Mouse (Mus musculus): ENCODE measurements around the gene Atp2c2. TPM values are rescaled to one million over a fixed set of nuclear protein-coding genes. Genes with fewer than 3 reads are reported as not detected.

Atp2c2 gene
- not detected in 2 replicates for total RNA-seq (2017)

- ATAC-seq (replicated peaks; ENCODE audit: low read depth, poor library complexity, severe bottlenecking) = no peak
Measured at GRCm38 (mm10) chr8:119699549-119700134, at the start of gene Atp2c2. Gene Atp2c2 (plus strand): TSS chr8:119700009.

GRCm38 (mm10) chr8:119651324-119651723 lies 48.5 kb upstream of the Atp2c2 start:
- no peak for ATAC-seq (replicated peaks; ENCODE audit: low read depth, poor library complexity, severe bottlenecking)

DNA sequence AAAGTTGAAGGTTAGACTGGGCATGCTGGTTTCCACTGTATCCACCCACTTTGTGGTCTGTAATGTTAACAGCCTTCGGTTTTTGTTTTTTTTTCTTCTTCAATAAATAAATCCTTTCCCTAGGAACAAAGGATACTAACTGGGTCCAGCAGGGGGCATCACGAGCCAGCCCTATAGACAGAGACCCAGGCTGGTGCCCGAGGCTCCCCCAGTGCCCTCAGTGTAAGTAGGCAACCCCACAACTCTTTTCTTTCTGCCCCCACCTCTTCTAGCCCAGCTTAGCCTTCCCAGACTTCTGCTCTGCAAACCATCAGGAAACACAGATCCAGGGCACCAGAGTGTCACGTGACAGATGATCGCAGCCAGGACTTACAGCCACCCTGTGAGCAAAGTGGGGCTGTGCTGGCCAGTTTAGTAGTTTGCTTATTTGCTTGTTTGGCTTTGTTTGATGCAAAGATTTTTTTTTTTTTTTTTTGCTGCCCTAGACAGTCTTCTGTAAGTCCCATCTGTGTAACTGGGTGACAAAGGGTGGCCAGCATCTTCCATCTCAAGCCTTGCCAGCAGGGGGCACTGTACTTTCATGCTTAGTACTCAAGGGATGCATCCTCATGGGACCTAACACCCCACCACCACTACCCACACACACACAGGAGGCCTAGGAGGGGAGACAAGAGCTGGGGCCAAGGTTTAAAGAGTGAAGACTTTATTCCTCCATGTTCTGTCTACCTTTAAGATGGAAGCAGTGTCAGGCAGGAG lies 42.9 kb upstream of the Atp2c2 start:
- ATAC-seq (replicated peaks; ENCODE audit: low read depth, poor library complexity, severe bottlenecking) = peak; percentile 67

DNA sequence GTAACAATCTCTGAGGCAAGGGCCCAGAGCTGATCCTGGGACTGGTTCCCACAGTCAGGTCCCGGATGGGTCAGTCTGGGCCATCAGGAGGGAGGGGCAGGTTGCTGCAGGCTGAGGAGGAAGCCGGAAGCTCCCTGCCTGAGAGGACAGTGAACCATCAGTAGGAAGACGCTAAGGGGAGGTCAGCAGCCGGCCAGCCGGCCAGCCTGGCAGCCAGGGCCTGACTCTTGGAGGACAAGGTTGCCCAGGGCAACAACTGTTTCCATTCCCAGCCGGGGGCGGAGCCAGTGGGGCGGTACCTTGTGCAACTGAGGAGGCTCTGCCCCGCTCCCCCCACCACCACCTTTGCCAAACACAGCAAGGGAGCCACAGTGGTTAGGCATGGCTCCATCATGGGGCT lies 38.7 kb upstream of the Atp2c2 start:
- ATAC-seq (replicated peaks; ENCODE audit: low read depth, poor library complexity, severe bottlenecking) = no peak

DNA sequence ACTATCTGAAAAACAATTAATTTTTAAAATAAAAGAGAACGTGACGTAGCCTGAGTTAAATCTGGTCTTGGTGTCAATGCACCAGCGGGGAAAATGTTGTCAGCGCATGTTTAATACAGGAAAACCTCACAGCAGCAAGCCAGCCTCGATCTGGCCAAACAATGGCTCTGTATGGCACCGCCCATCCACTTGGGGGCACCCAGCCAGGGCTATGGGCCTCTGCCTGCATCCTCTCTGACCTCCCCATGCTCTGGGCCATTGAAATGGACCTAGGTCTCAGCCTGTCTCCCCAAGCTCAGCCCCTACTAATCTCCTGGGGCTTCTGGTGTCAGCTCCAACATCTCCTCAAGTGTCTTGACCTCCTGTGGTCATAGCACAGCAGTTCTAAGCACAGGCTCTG lies 37.9 kb upstream of the Atp2c2 start:
- no peak for ATAC-seq (replicated peaks; ENCODE audit: low read depth, poor library complexity, severe bottlenecking)

GRCm38 (mm10) chr8:119663440-119663839 lies 36.4 kb upstream of the Atp2c2 start:
- no peak for ATAC-seq (replicated peaks; ENCODE audit: low read depth, poor library complexity, severe bottlenecking)

DNA sequence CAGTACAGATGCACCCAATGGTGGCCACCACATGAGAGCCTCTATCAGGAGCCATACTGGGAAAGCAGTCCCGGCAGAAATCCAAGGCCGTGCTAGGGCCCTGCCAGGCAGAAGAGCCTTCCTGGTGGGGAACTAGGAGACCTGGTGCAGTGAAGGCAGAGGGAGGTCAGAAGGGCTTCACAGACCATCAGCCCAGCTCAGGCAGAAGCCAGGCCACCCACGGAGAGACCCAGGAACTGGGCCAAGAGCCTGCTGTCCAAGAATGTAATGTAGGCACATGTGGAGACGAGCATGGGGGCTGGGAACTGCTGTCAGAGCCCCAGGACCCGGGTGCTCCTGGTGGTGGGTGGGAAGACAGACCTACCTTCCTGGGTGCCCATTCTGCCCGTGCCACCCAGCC lies 34.5 kb upstream of the Atp2c2 start:
- no peak for ATAC-seq (replicated peaks; ENCODE audit: low read depth, poor library complexity, severe bottlenecking)

DNA sequence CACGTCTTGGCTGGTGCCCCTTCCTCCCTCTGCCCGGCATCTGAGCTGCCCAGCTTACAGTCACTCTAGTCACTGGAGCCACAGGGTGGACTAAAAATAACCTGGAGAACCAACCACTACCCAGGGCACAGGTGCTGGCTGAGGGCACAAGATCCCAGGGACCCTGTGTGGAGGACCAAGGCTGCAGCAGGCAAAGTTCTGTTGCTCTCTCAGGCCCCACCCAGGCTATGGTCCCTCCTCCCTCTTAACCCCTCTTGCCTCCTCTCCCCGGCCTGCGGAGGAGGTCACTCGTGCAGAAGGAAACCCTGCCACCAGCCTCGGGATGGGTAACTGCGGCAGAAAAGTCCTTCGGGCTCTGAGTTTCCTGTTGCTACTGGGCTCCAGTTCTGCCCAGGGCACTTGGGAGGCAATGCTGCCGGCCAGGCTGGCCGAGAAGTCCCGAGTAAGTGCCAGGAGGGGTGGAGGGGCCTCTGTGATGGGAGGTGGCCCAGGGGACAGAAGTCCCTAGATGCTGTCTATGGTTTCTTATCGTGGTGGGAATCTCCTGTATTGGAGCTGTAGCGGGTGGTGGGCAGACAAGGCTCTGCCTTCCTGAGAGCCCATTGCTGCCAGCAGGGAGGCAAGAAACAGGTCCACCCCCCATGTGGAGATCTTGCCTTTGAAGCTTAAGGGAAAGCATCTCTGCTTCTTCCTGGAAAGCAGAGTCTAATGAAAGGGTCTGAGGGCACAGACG lies 33.4 kb upstream of the Atp2c2 start, which contains the start of gene Wfdc1:
Gene Wfdc1, plus strand, starts transcription at position 147 of the 733 bp plus-strand sequence.
- peak; percentile 32; the same call in 1 of the 2 replicates for ATAC-seq (replicated peaks; ENCODE audit: low read depth, poor library complexity, severe bottlenecking)

GRCm38 (mm10) chr8:119668447-119668846 lies 31.4 kb upstream of the Atp2c2 start:
- no peak for ATAC-seq (replicated peaks; ENCODE audit: low read depth, poor library complexity, severe bottlenecking)

DNA sequence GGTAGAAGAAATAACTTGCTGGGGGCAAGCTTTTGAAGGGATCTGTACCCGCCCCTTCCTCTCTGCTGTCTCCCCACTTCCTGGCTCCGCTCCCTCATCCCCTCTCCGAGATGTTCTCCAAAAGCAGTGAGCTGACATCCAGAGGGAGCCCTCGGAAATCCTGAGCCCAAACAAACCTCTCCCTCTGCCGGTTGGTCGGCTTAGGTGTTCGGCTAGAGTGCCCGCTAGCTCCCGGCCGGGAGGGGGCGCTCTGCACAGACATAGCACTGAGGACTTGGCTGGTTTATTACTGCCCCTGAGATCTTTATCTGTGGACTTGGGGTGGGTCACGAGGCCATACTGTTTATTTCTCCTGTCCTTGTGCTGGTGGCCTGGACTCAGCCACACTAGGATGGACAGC lies 30.5 kb upstream of the Atp2c2 start:
- ATAC-seq (replicated peaks; ENCODE audit: low read depth, poor library complexity, severe bottlenecking) = peak; percentile 46; the same call in 1 of the 2 replicates

DNA sequence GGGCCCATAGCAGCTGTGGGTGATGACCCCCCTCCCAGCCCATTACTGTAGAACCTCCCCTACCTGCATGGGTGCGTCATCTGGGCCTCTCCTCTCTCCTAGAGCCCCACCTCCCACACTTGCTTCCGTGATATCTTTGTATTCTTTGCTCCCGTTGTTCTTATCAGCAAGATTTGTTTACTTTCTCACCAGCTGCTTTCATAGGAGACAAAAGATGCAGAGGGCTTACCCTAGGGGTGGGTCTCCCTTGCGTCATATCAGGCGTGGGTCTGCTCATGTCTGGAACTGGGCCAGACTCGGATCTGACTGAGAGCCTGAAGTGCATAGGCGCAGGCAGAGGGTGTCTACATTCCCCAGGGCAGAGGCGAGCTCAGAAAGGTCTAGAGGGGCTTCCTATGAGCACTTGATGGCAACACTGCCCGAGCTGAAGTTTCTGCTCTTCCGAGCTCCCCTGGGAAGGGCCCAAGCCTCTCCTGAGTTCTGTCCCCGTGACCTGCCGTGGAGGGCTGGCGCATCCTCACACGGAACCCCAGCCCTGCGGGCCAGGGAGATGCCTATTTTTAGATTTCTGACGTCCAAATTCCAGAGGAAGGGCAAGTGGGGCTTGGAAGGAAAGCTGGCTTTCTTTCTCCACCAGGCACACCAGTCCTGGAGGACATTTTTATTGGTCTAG lies 29.3 kb upstream of the Atp2c2 start:
- no peak for ATAC-seq (replicated peaks; ENCODE audit: low read depth, poor library complexity, severe bottlenecking)

- ATAC-seq (replicated peaks; ENCODE audit: low read depth, poor library complexity, severe bottlenecking) = no peak
Measured at GRCm38 (mm10) chr8:119673976-119674555, 25.7 kb upstream of the Atp2c2 start.

GRCm38 (mm10) chr8:119675457-119675856 lies 24.4 kb upstream of the Atp2c2 start:
- ATAC-seq (replicated peaks; ENCODE audit: low read depth, poor library complexity, severe bottlenecking) = no peak

GRCm38 (mm10) chr8:119676389-119676788 lies 23.4 kb upstream of the Atp2c2 start:
- ATAC-seq (replicated peaks; ENCODE audit: low read depth, poor library complexity, severe bottlenecking) = peak; percentile 88

GRCm38 (mm10) chr8:119678138-119678843 lies 21.5 kb upstream of the Atp2c2 start:
- peak; percentile 40 for ATAC-seq (replicated peaks; ENCODE audit: low read depth, poor library complexity, severe bottlenecking)

GRCm38 (mm10) chr8:119679184-119679583 lies 20.6 kb upstream of the Atp2c2 start:
- ATAC-seq (replicated peaks; ENCODE audit: low read depth, poor library complexity, severe bottlenecking) = no peak

- ATAC-seq (replicated peaks; ENCODE audit: low read depth, poor library complexity, severe bottlenecking) = no peak
Measured at GRCm38 (mm10) chr8:119690602-119691001, 9.2 kb upstream of the Atp2c2 start.

- no peak for ATAC-seq (replicated peaks; ENCODE audit: low read depth, poor library complexity, severe bottlenecking)
Measured at GRCm38 (mm10) chr8:119691989-119692388, 7.8 kb upstream of the Atp2c2 start.

DNA sequence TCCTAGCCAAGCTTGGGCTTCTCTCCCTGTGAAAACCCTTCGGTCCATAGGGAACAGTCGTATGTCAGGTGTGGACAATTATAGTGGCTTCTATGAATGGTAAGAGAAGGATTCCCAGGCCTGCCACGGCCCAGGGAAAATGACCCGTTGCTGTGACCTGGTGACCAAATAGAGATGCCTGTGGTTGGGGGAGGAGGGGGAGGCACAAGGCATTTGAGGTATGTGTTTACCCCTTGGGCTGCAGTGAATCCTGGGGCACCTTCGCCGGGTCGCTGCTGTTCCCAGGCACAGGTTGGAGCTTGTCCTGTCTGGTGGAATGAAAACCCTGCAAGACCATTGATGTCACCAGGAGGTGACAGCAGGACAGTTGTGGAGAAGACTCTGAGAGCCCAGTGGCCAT lies 5.1 kb upstream of the Atp2c2 start:
- no peak for ATAC-seq (replicated peaks; ENCODE audit: low read depth, poor library complexity, severe bottlenecking)

Data from common myeloid progenitor, adult 5-6 weeks (primary cell).